Mouse (Mus musculus) liver, embryonic 13.5 days (tissue): Measurements from ENCODE around the gene Stfa3. TPM values are rescaled to one million over a fixed set of nuclear protein-coding genes. Genes with fewer than 3 reads are reported as not detected.

Experiments
- ATAC-seq: fragments of 200-750 bp; cut with Nextera tagmentation; 2 replicates; pipeline ENCODE4 v1.8.0; 2017; ENCODE audit warnings: low read depth, mild to moderate bottlenecking, moderate number of reproducible peaks, moderate library complexity
- DNase-seq: peaks from one replicate; pipeline ENCODE4 v3.0.0; 2022
- H3K27ac ChIP-seq: fragments of 300-500 bp; sonication (generic); 2 replicates; pipeline ENCODE4 v1.5.1; 2015; ENCODE audit warnings: moderate library complexity, mild to moderate bottlenecking, inconsistent platforms
- H3K27me3 ChIP-seq: fragments of 300-500 bp; sonication (generic); 2 replicates; pipeline ENCODE4 v1.6.1; 2015; ENCODE audit warnings: mild to moderate bottlenecking, inconsistent platforms
- H3K36me3 ChIP-seq: fragments of 300-500 bp; sonication (generic); 2 replicates; pipeline ENCODE4 v1.6.1; 2015; ENCODE audit warnings: mild to moderate bottlenecking, inconsistent platforms
- H3K4me1 ChIP-seq: fragments of 300-500 bp; sonication (generic); replicated peaks from 2 replicates; pipeline ENCODE4 v1.6.1; 2015; ENCODE audit warnings: inconsistent platforms
- H3K4me2 ChIP-seq: fragments of 300-500 bp; sonication (generic); 2 replicates; pipeline ENCODE4 v1.6.1; 2015; ENCODE audit warnings: inconsistent platforms, mild to moderate bottlenecking, moderate library complexity
- H3K4me3 ChIP-seq: fragments of 300-500 bp; sonication (generic); replicated peaks from 2 replicates; pipeline ENCODE4 v1.5.1; 2015; ENCODE audit warnings: mild to moderate bottlenecking, inconsistent platforms
- H3K9ac ChIP-seq: fragments of 300-500 bp; sonication (generic); 2 replicates; pipeline ENCODE4 v1.6.1; 2015; ENCODE audit warnings: mild to moderate bottlenecking, inconsistent platforms
- H3K9me3 ChIP-seq: fragments of 300-500 bp; sonication (generic); replicated peaks from 2 replicates; pipeline ENCODE4 v1.6.1; 2016; ENCODE audit warnings: inconsistent platforms
- WGBS: fragments of 180-500 bp; shearing (Covaris S2); methylation state at CpG from one replicate; pipeline ENCODE4 v1.1.7; 2015; ENCODE audit not compliant: insufficient replicate concordance; 5-methylcytosine and 5-hydroxymethylcytosine counted together
- polyA plus RNA-seq: library from polyadenylated mRNA; unstranded; fragments of >200 nt; fragmentation: Nextera tagmentation; extraction: Ambion mirVana; gene quantifications from 2 replicates; pipeline ENCODE4 v1.2.1, GENCODE M21; 2015

Gene Stfa3
- 14.4 and 18.7 TPM in 2 replicates for polyA plus RNA-seq

DNA sequence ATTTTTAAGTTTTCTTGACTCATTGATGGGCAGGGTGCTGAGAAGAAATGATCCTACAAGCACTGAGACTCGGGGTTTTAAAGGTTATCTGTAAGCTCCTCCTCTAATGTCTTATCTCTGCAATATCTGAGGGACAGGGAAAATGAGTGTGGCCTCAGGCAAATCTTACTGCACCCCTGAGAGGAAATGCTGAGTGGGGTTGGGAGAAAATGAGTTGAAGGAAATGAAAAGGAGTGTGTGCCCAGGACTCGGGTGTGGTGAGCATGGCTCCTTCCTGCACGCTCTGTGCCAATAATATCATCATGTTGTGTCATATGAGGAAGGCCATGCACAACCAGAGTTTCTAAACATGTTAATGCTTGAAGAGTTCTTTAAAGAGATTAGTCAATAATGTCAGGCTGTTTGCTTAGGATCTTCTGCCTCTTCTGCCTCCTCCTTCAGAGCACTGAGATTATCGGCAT lies at the start of gene Stfa3:
Stfa3 (minus strand) TSS at position 51 of the 461 bp plus-strand sequence.
- Histone ChIP-seq H3K27me3 (no peaks in the 10 kb centered on the region), H3K9me3 (no peaks in the 10 kb centered on the region), H3K4me3 (no peak within 1 kb of the TSS), H3K4me1 (no peaks in the 10 kb centered on the region), H3K4me2 (no peak within 1 kb of the TSS), H3K9ac (no peak within 1 kb of the TSS), H3K27ac (no peak within 1 kb of the TSS), H3K36me3 (no peaks in the 10 kb centered on the region)
- WGBS = 61% methylated on average over 4 of the region's 4 CpGs
- DNase-seq (no peak), ATAC-seq (no peak)

DNA sequence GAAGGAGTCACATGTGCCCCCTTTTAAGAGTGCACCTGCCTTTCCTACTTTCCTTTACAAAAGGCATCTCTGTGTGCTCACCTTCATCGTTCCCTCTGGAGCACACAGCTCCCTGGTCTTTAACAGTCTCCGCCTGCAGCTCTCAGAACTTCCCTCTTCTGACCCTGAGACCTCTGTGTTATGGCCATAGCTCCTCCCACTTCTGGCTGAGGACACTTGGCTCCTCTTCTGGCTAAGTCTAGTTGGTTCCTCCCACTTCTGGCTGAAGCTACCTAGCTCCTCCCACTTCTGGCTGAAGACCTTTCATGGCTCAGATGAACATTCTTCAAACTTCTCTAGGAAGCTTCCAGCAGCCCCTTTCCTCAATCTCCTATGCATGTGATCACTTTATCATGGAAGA lies 47.1 kb upstream of the Stfa3 start:
- Histone ChIP-seq H3K9ac (no peak overlapping the region), H3K36me3 (no peaks in the 10 kb centered on the region), H3K27me3 (no peaks in the 10 kb centered on the region), H3K4me3 (no peak overlapping the region), H3K4me1 (no peaks in the 10 kb centered on the region), H3K27ac (no peak overlapping the region), H3K4me2 (no peak overlapping the region), H3K9me3 (no peaks in the 10 kb centered on the region)
- ATAC-seq (no peak), DNase-seq (no peak)
- WGBS = 30% methylated on average over 2 of the region's 2 CpGs

DNA sequence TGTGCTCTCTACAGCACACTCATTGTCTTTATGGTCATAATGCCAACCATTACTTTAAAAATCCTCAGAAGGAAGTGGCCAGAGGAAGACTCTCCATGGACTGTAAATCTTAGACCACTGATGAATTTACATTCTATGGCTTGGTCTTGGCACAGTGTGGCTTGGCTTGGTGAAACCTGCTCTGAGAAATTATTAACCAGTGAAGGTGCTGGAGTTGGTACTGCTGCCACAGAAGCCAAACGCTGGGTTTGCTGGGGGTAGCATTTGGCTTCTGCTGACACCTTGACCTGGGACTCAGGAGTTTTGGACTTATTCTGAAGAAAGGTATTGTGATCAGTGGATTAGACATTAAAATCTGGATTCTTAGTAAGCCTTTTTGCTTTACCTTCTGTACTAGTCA lies 37.2 kb upstream of the Stfa3 start:
- no peaks in the 10 kb centered on the region for H3K27me3 ChIP-seq
- H3K4me1 ChIP-seq = no peaks in the 10 kb centered on the region
- H3K9ac ChIP-seq = no peak overlapping the region
- 62% methylated on average over 1 of the region's 1 CpGs for WGBS
- H3K4me2 ChIP-seq = no peak overlapping the region
- ATAC-seq = no peak
- no peak for DNase-seq
- no peaks in the 10 kb centered on the region for H3K36me3 ChIP-seq
- H3K27ac ChIP-seq = no peak overlapping the region
- no peak overlapping the region for H3K4me3 ChIP-seq
- no peaks in the 10 kb centered on the region for H3K9me3 ChIP-seq

DNA sequence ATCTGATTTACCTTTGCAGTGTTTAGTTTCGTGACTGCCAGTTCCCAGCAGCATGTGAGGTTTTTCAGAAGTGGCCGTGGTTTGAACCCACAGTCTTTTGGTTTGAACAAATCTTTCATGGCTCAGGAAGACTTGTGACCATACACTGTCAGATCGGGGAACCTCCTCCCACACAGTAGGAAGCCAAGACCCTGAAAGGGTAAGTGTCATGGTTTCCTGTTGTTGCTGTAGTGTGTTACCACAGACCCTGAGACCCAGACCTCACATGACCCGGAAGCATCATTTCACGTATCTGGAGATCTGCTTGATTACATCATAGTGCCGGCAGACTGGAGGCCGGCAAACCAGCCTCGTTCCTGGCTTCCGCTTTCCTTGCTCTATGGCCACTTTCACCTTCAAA lies 21.7 kb upstream of the Stfa3 start:
- no peak overlapping the region for H3K4me3 ChIP-seq
- no peak overlapping the region for H3K9ac ChIP-seq
- no peaks in the 10 kb centered on the region for H3K36me3 ChIP-seq
- ATAC-seq (no peak), DNase-seq (no peak)
- no peaks in the 10 kb centered on the region for H3K27me3 ChIP-seq
- 15% methylated on average over 9 of the region's 9 CpGs for WGBS
- no peak overlapping the region for H3K27ac ChIP-seq
- no peak overlapping the region for H3K4me2 ChIP-seq
- no peaks in the 10 kb centered on the region for H3K4me1 ChIP-seq
- no peaks in the 10 kb centered on the region for H3K9me3 ChIP-seq

DNA sequence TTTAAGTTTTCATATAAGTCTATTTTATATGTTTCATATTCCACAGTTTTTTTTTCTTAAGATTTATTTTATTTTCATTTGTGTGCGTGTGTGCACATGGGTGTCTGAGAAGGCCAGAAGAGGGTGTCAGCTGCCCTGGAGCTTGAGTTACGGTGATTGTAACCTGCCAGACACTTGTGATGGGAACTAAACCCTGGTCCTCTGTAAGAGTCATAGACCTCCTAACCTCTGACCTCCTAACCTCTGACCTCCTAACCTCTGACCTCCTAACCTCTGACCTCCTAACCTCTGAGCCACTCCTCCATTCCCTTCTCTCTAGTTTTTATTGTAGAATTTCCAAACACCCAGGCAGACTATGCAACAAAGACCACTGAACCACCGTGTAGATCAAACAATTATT lies 20.3 kb upstream of the Stfa3 start:
- WGBS = 78% methylated on average over 3 of the region's 3 CpGs
- no peak for DNase-seq
- H3K27ac ChIP-seq = no peak overlapping the region
- ATAC-seq = no peak
- H3K4me1 ChIP-seq = no peaks in the 10 kb centered on the region
- no peak overlapping the region for H3K9ac ChIP-seq
- no peak overlapping the region for H3K4me3 ChIP-seq
- no peaks in the 10 kb centered on the region for H3K27me3 ChIP-seq
- no peaks in the 10 kb centered on the region for H3K36me3 ChIP-seq
- H3K4me2 ChIP-seq = no peak overlapping the region
- H3K9me3 ChIP-seq = no peaks in the 10 kb centered on the region

DNA sequence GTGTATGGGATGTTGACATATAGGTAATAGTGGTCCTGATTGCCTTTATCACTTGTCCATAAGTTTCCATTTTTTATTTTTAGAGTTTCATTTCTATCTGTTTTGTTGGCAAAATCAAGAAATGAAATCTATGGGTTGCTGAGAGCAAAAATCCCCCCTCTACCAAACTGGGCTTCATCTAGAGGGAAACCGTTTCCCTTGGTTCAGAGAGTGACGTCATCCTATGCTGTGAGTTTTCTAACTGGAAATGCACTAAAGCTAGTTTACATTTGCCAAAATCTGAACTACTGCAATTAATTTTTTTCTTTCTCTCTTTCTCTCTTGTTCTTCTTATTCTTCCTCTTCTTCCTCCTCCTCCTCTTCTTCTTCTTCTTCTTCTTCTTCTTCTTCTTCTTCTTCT lies 19.7 kb upstream of the Stfa3 start:
- no peak overlapping the region for H3K27ac ChIP-seq
- no peak overlapping the region for H3K9ac ChIP-seq
- WGBS = 51% methylated on average over 2 of the region's 2 CpGs
- H3K36me3 ChIP-seq = no peaks in the 10 kb centered on the region
- ATAC-seq (no peak), DNase-seq (no peak)
- H3K27me3 ChIP-seq = no peaks in the 10 kb centered on the region
- no peak overlapping the region for H3K4me2 ChIP-seq
- H3K4me1 ChIP-seq = no peaks in the 10 kb centered on the region
- H3K9me3 ChIP-seq = no peaks in the 10 kb centered on the region
- no peak overlapping the region for H3K4me3 ChIP-seq

DNA sequence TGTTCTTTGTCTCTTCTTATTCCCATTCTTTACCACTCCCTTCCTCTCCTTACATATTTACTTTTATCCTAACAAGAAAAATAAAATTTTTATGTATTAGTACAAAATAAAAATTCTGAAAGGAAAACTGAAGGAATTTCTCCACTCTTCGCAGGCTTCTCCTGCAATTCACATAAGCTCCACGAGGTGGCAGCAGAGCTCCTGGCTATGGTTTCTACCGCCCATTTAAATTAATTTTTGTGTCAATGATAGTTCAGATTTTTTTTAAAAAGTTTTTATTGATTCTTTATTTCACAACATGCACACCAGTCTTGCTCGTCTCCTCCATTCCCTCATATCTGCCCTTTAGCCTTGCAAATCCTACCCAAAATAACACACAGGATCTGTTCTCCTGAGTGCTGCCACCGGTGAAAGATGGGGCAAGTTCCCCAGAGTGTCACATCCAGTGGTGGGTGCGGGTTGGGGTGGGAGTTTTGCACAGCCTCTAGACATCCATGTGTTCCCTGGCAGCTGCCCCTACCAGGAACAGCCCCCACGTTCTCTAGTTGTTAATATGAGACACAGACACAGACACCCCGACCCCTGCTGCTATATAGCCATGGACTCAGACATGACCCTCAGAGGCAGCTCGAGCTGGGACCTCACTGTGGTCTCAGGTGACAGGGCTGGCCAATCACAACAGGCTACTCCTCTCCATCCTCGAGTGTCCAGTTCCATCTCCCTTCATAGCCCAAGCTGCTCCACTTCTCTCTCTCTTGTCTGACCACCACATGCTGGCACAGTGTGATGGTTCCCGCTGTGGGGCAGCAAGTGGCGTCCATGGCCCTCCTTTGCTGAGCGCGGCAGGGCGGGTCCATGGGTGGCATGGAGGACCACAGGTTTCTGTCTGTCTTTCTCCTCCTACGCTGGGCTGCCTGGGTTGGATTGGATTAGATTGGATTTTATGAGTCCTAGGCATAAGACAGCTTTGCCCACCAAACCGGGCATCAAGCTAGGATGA lies 18.3 kb upstream of the Stfa3 start:
- H3K4me2 ChIP-seq = no peak overlapping the region
- no peak overlapping the region for H3K9ac ChIP-seq
- no peaks in the 10 kb centered on the region for H3K36me3 ChIP-seq
- WGBS = 33% methylated on average over 17 of the region's 17 CpGs
- no peaks in the 10 kb centered on the region for H3K27me3 ChIP-seq
- no peaks in the 10 kb centered on the region for H3K9me3 ChIP-seq
- DNase-seq (no peak), ATAC-seq (no peak)
- no peak overlapping the region for H3K4me3 ChIP-seq
- H3K4me1 ChIP-seq = no peaks in the 10 kb centered on the region
- H3K27ac ChIP-seq = no peak overlapping the region

DNA sequence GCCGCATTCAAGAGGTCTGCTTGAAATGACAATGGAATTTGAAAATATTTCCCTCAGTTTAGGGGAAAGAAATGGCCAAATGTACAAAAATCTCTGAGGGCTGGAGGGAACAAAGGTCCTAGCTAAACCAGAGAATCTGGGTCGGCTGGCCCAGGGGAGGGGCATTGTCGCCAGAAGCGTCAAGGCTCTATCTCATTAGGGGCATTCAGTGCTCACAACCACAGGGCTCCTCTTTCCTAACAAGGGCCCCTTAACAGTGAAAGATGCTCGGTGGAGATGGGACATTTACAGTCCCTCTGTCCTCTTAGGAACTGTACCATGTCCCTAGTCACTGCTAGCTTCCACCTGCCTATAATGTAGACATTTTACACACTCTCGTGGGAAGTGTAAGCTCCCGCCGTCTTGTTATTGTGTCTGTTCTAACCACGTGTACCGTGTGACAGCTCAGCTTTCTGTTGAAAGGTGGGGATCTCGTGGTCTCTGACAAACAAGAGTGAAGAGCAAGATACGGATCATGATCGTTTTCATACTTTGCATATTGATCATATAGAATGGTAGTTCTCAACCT lies 16.0 kb upstream of the Stfa3 start:
- ATAC-seq (no peak), DNase-seq (no peak)
- Histone ChIP-seq H3K27me3 (no peaks in the 10 kb centered on the region), H3K4me3 (no peak overlapping the region), H3K36me3 (no peaks in the 10 kb centered on the region), H3K9me3 (no peaks in the 10 kb centered on the region), H3K9ac (no peak overlapping the region), H3K27ac (no peak overlapping the region), H3K4me1 (no peaks in the 10 kb centered on the region), H3K4me2 (no peak overlapping the region)
- 49% methylated on average over 13 of the region's 13 CpGs for WGBS

DNA sequence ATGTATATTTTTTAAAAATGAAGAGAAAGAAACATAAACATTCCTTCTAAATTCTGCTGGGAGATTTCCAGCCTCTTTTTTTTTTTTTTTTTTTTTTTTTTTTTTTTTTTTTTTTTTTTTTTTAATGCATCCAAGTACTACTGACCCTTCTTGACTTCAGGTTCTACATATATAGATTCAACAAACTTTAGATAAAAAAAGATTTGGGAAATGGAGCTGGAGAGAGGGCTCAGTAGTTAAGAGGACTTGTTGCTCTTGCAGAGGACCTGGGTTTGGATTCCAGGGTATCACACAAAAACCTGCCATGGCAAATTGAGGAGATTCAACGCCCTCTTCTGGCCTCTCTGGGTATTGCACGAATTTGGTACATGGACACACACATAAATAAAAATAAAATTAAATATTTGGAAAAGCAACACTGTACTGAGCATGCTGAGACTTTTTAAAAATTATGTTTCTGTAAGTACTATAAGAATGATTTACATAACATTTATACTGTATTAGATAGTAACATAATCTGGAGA lies 14.8 kb upstream of the Stfa3 start:
- Histone ChIP-seq H3K9me3 (no peaks in the 10 kb centered on the region), H3K27ac (no peak overlapping the region), H3K36me3 (no peaks in the 10 kb centered on the region), H3K4me1 (no peaks in the 10 kb centered on the region), H3K9ac (no peak overlapping the region), H3K4me2 (no peak overlapping the region), H3K27me3 (no peaks in the 10 kb centered on the region), H3K4me3 (no peak overlapping the region)
- 2% methylated on average over 2 of the region's 2 CpGs for WGBS
- ATAC-seq = no peak
- no peak for DNase-seq

DNA sequence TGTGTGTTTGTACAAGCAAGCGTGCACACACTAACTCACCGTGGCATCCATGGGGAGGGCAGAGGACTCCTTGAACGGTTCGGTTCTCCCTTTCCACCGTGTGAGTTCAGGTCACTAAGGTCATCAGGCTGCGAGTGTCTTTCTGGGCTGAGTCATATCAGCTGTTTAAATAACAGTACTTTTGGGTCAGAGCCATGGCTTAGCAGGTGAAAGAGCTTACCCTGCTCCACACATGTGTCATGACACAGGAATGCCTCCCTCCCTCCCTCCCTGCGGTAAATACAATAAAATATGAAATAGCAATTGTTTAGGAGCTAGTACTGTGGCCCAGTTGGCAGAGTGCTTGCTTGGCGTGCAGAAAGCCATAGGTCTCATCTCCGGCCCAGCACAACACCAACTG lies 14.2 kb upstream of the Stfa3 start:
- H3K36me3 ChIP-seq = no peaks in the 10 kb centered on the region
- WGBS = 76% methylated on average over 9 of the region's 9 CpGs
- H3K4me1 ChIP-seq = no peaks in the 10 kb centered on the region
- H3K4me2 ChIP-seq = no peak overlapping the region
- no peak overlapping the region for H3K27ac ChIP-seq
- no peaks in the 10 kb centered on the region for H3K9me3 ChIP-seq
- no peak for DNase-seq
- H3K27me3 ChIP-seq = no peaks in the 10 kb centered on the region
- H3K9ac ChIP-seq = no peak overlapping the region
- no peak overlapping the region for H3K4me3 ChIP-seq
- no peak for ATAC-seq

DNA sequence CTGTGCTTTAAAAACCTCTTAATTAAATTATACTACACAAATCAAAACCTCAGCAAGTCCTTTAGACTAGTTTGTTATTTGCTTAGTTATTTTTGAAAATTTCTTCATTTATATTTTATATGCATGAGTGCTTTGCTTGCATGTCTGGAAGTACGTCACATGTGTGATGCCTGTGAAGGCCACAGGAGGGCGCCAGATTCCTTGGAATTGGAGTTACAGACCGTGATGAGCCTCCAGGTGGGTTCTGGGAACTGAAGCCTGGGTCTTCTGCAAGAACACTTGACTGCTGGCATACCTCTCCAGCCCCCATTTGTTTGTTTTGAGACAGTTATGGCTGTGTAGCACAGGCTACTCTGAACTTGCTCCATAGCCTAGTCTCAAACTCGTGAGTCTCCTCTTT lies 13.7 kb upstream of the Stfa3 start:
- ATAC-seq (no peak), DNase-seq (no peak)
- Histone ChIP-seq H3K9me3 (no peaks in the 10 kb centered on the region), H3K27ac (no peak overlapping the region), H3K4me2 (no peak overlapping the region), H3K27me3 (no peaks in the 10 kb centered on the region), H3K36me3 (no peaks in the 10 kb centered on the region), H3K4me1 (no peaks in the 10 kb centered on the region), H3K4me3 (no peak overlapping the region), H3K9ac (no peak overlapping the region)
- whole genome bisulfite sequencing = 54% methylated on average over 4 of the region's 4 CpGs
